Mouse (Mus musculus): ENCODE data around the gene Hsbp1. TPM values are rescaled to one million over a fixed set of nuclear protein-coding genes. Genes with fewer than 3 reads are reported as not detected.

Hsbp1 gene
- total and polyA plus RNA-seq, 2 experiments from 2014 or later = 301 to 995 TPM

DNA sequence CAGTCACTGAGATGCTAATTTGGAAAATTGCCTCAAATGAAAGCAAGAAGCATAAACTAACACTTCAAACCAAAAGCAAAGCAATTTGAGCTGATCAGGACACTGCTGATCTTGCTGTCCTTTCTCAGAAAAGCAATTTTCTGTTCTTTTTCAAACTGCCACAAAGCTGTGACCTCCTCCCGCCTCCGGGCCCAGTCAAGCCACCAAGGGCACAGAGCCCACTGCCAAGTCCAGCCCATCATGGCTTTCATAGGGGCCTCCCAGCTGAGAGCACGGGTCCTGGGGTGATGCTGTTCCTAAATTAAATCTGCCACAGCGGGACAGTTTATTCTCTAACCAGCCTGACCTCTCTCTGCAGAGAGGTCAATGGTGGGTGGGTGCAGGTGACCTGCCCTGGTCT lies 4.7 kb upstream of the Hsbp1 start:
- Histone ChIP-seq H3K27me3 (ENCODE audit: insufficient read depth, low read length) (no peaks in the 10 kb centered on the region), H3K27ac (no peak overlapping the region), H3K9ac (replicated peaks; ENCODE audit: low read length) (no peak overlapping the region), H3K9me3 (ENCODE audit: low read length) (peaks cover 3% of the 10 kb centered on the region; the same call in 1 of the 2 replicates), H3K4me2 (ENCODE audit: low read depth, low read length) (no peak overlapping the region), H3K4me3 (ENCODE audit: low read length) (no peak overlapping the region), H3K4me1 (ENCODE audit: insufficient read depth, low read length) (no peaks in the 10 kb centered on the region), H3K36me3 (ENCODE audit: insufficient read depth, low read length) (no peaks in the 10 kb centered on the region)
- 70% methylated on average over 4 of the region's 4 CpGs for WGBS
- DNase-seq (ENCODE audit: low spot score) = no peak
- ATAC-seq = no peak
- no peak for TF ChIP-seq CTCF (IDR thresholded peaks at IDR 0.05; ENCODE audit: low read depth)

DNA sequence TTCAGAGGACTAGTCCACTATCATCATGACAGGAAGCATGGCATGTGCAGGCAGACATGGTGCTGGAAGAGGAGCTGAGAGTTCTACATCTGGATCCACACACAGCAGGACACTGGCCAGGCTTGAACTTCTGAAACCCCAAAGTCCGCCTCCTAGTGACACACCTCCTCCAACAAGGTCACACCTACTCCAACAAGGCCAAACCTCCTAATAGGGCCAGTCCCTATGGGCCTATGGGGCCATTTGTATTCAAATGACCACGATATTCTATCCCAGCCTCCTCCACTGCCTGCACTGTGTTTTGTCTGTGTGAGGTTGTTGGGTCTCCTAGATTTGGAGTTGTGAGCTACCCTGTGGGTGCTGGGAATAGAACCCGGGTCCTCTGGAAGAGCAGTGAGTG lies 682 bp upstream of the Hsbp1 start:
- ATAC-seq = 0 out of 2 replicates have a peak, but pooled peaks have one; percentile 5
- Histone ChIP-seq H3K27me3 (ENCODE audit: insufficient read depth, low read length) (no peaks in the 10 kb centered on the region), H3K36me3 (ENCODE audit: insufficient read depth, low read length) (peaks cover 15% of the 10 kb centered on the region; the same call in 1 of the 2 replicates), H3K4me2 (ENCODE audit: low read depth, low read length) (peak overlapping the region; percentile 75), H3K4me3 (ENCODE audit: low read length) (peak overlapping the region; percentile 82), H3K4me1 (ENCODE audit: insufficient read depth, low read length) (peaks cover 5% of the 10 kb centered on the region), H3K27ac (peak overlapping the region; percentile 72), H3K9ac (replicated peaks; ENCODE audit: low read length) (no peak overlapping the region), H3K9me3 (ENCODE audit: low read length) (no peaks in the 10 kb centered on the region)
- 93% methylated on average over 3 of the region's 3 CpGs for WGBS
- no peak for DNase-seq (ENCODE audit: low spot score)
- no peak for TF ChIP-seq CTCF (IDR thresholded peaks at IDR 0.05; ENCODE audit: low read depth)

DNA sequence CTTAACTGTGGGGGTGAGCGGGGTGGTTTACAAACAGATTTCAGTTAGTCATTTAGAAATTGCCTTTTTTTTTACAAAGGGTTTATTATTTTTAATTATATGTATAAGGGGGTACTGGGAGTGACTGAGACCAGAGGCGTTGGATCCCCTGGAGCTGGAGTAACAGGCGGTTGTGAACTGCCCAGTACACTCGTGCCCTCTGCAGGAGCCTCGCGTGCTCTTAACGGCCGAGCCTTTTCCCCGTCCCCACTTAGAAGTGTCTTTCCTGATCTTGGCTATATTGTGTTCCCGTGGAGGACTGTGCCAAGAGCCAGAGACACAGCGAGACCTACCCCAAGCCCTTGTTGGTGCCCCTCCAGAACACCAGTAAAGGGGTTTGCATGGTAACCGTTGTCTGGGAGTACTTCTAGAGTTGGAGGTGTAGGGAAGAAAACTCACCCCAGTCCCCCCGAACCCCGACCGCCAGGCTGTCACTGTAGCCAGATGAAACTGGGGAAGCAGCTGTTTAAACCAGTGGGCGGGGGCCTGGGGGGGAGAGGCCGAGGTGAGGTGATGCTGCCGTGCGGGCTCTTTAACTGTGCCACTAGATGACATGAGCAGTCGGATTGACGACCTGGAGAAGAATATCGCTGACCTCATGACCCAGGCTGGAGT lies 868 bp downstream of the Hsbp1 start:
- Histone ChIP-seq H3K4me2 (ENCODE audit: low read depth, low read length) (peak overlapping the region; percentile 75), H3K27ac (peak overlapping the region; percentile 72; the same call in 1 of the 2 replicates), H3K4me1 (ENCODE audit: insufficient read depth, low read length) (peaks cover 5% of the 10 kb centered on the region), H3K4me3 (ENCODE audit: low read length) (peak overlapping the region; percentile 82), H3K36me3 (ENCODE audit: insufficient read depth, low read length) (peaks cover 26% of the 10 kb centered on the region), H3K9me3 (ENCODE audit: low read length) (no peaks in the 10 kb centered on the region), H3K27me3 (ENCODE audit: insufficient read depth, low read length) (no peaks in the 10 kb centered on the region), H3K9ac (replicated peaks; ENCODE audit: low read length) (peak overlapping the region; percentile 85)
- DNase-seq (ENCODE audit: low spot score) (peak; percentile 30), ATAC-seq (no peak)
- TF ChIP-seq CTCF (IDR thresholded peaks at IDR 0.05; ENCODE audit: low read depth) = 0 out of 2 replicates have a peak, but pooled peaks have one; percentile 11
- 53% methylated on average over 22 of the region's 22 CpGs for WGBS

DNA sequence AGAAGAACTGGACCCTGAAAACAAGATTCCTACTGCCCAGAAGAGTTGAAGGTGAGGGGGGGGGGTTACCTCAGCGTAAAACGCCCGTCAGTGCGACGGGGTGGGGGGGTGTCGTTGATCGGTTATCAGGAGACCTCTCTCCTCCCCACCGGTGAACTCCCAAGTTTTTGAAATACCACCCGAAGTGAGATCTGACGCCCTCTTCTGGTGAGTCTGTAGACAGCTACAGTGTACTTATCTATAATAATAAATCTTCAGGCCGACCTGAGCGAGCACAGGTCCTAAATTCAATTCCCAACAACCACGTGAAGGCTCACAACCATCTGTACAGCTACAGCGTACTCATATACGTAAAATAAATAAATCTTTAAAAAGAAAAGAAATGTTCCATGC lies 1.4 kb downstream of the Hsbp1 start:
- no peak overlapping the region for H3K27ac ChIP-seq
- peaks cover 26% of the 10 kb centered on the region for H3K36me3 ChIP-seq (ENCODE audit: insufficient read depth, low read length)
- TF ChIP-seq CTCF (IDR thresholded peaks at IDR 0.05; ENCODE audit: low read depth) = no peak
- 87% methylated on average over 15 of the region's 15 CpGs for WGBS
- no peaks in the 10 kb centered on the region for H3K9me3 ChIP-seq (ENCODE audit: low read length)
- peak overlapping the region; percentile 82 for H3K4me3 ChIP-seq (ENCODE audit: low read length)
- no peak for DNase-seq (ENCODE audit: low spot score)
- H3K4me2 ChIP-seq (ENCODE audit: low read depth, low read length) = peak overlapping the region; percentile 75
- ATAC-seq = no peak
- H3K9ac ChIP-seq (replicated peaks; ENCODE audit: low read length) = no peak overlapping the region
- H3K4me1 ChIP-seq (ENCODE audit: insufficient read depth, low read length) = peaks cover 5% of the 10 kb centered on the region
- no peaks in the 10 kb centered on the region for H3K27me3 ChIP-seq (ENCODE audit: insufficient read depth, low read length)

GRCm38 (mm10) chr8:119351647-119352046 lies 7.4 kb downstream of the Hsbp1 start:
- Histone ChIP-seq H3K4me1 (ENCODE audit: insufficient read depth, low read length) (no peaks in the 10 kb centered on the region), H3K27me3 (ENCODE audit: insufficient read depth, low read length) (no peaks in the 10 kb centered on the region), H3K9ac (replicated peaks; ENCODE audit: low read length) (no peak overlapping the region), H3K36me3 (ENCODE audit: insufficient read depth, low read length) (peaks cover 26% of the 10 kb centered on the region), H3K27ac (no peak overlapping the region), H3K4me2 (ENCODE audit: low read depth, low read length) (no peak overlapping the region), H3K4me3 (ENCODE audit: low read length) (no peak overlapping the region), H3K9me3 (ENCODE audit: low read length) (no peaks in the 10 kb centered on the region)
- DNase-seq (ENCODE audit: low spot score) (no peak), ATAC-seq (0 out of 2 replicates have a peak, but pooled peaks have one; percentile 27)
- 91% methylated on average over 19 of the region's 19 CpGs for WGBS
- TF ChIP-seq CTCF (IDR thresholded peaks at IDR 0.05; ENCODE audit: low read depth) = no peak

GRCm38 (mm10) chr8:119352977-119353658 lies 8.8 kb downstream of the Hsbp1 start:
- H3K27ac ChIP-seq = no peak overlapping the region
- no peaks in the 10 kb centered on the region for H3K4me1 ChIP-seq (ENCODE audit: insufficient read depth, low read length)
- no peak overlapping the region for H3K9ac ChIP-seq (replicated peaks; ENCODE audit: low read length)
- no peak overlapping the region for H3K4me3 ChIP-seq (ENCODE audit: low read length)
- H3K9me3 ChIP-seq (ENCODE audit: low read length) = no peaks in the 10 kb centered on the region
- ATAC-seq (no peak), DNase-seq (ENCODE audit: low spot score) (no peak)
- H3K4me2 ChIP-seq (ENCODE audit: low read depth, low read length) = no peak overlapping the region
- H3K27me3 ChIP-seq (ENCODE audit: insufficient read depth, low read length) = no peaks in the 10 kb centered on the region
- 78% methylated on average over 10 of the region's 10 CpGs for WGBS
- no peak for TF ChIP-seq CTCF (IDR thresholded peaks at IDR 0.05; ENCODE audit: low read depth)
- peaks cover 14% of the 10 kb centered on the region for H3K36me3 ChIP-seq (ENCODE audit: insufficient read depth, low read length)

GRCm38 (mm10) chr8:119353659-119354023 lies 9.4 kb downstream of the Hsbp1 start:
- DNase-seq (ENCODE audit: low spot score) = no peak
- no peak for ATAC-seq
- H3K9ac ChIP-seq (replicated peaks; ENCODE audit: low read length) = no peak overlapping the region
- no peaks in the 10 kb centered on the region for H3K4me1 ChIP-seq (ENCODE audit: insufficient read depth, low read length)
- H3K36me3 ChIP-seq (ENCODE audit: insufficient read depth, low read length) = peaks cover 11% of the 10 kb centered on the region
- 87% methylated on average over 6 of the region's 6 CpGs for WGBS
- no peaks in the 10 kb centered on the region for H3K9me3 ChIP-seq (ENCODE audit: low read length)
- no peak overlapping the region for H3K4me3 ChIP-seq (ENCODE audit: low read length)
- no peaks in the 10 kb centered on the region for H3K27me3 ChIP-seq (ENCODE audit: insufficient read depth, low read length)
- H3K27ac ChIP-seq = no peak overlapping the region
- no peak for TF ChIP-seq CTCF (IDR thresholded peaks at IDR 0.05; ENCODE audit: low read depth)
- H3K4me2 ChIP-seq (ENCODE audit: low read depth, low read length) = no peak overlapping the region
